Mouse (Mus musculus) lung, postnatal 0 days (tissue): ENCODE results near the gene Sec16a. TPM values are rescaled to one million over a fixed set of nuclear protein-coding genes. Genes with fewer than 3 reads are reported as not detected.

Source experiments
- ATAC-seq: fragments of 200-750 bp; cut with Nextera tagmentation; 2 replicates; pipeline ENCODE4 v1.8.0; 2017; ENCODE audit warnings: moderate library complexity
- DNase-seq: peaks from one replicate; pipeline ENCODE4 v3.0.0-alpha.2; 2016; ENCODE audit warnings: low spot score
- H3K27ac ChIP-seq: fragments of 300-500 bp; sonication (generic); 2 replicates; pipeline ENCODE4 v1.5.1; 2014; ENCODE audit warnings: antibody characterized with exemption, mild to moderate bottlenecking, low read length, mixed read lengths
- H3K27me3 ChIP-seq: fragments of 300-500 bp; sonication (generic); replicated peaks from 2 replicates; pipeline ENCODE4 v1.6.1; 2014; ENCODE audit warnings: low read length, mixed read lengths; ENCODE audit not compliant: insufficient read depth
- H3K36me3 ChIP-seq: fragments of 300-500 bp; sonication (generic); 2 replicates; pipeline ENCODE4 v1.6.1; 2014; ENCODE audit warnings: low read length, mixed read lengths; ENCODE audit not compliant: insufficient read depth
- H3K4me1 ChIP-seq: fragments of 300-500 bp; sonication (generic); 2 replicates; pipeline ENCODE4 v1.6.1; 2014; ENCODE audit warnings: antibody characterized with exemption, low read depth, low read length, mixed read lengths; ENCODE audit not compliant: insufficient read depth
- H3K4me2 ChIP-seq: fragments of 300-500 bp; sonication (generic); replicated peaks from 2 replicates; pipeline ENCODE4 v1.6.1; 2014; ENCODE audit warnings: low read depth, mild to moderate bottlenecking, low read length, moderate library complexity, mixed read lengths
- H3K4me3 ChIP-seq: fragments of 300-500 bp; sonication (generic); 2 replicates; pipeline ENCODE4 v1.5.1; 2014; ENCODE audit warnings: low read depth, low read length
- H3K9ac ChIP-seq: fragments of 300-500 bp; sonication (generic); replicated peaks from 2 replicates; pipeline ENCODE4 v1.6.1; 2014; ENCODE audit warnings: low read depth, mild to moderate bottlenecking
- H3K9me3 ChIP-seq: fragments of 300-500 bp; sonication (generic); 2 replicates; pipeline ENCODE4 v1.6.1; 2016; ENCODE audit warnings: low read length, mixed read lengths
- CTCF ChIP-seq: IDR thresholded peaks from 2 replicates; pipeline ENCODE4 v1.5.1; 2016; ENCODE audit warnings: antibody characterized with exemption, mild to moderate bottlenecking
- EP300 ChIP-seq: IDR thresholded peaks from 2 replicates; pipeline ENCODE4 v1.6.1; 2016; ENCODE audit warnings: antibody characterized with exemption, mild to moderate bottlenecking, control low read depth
- WGBS: fragments of 180-500 bp; shearing (Covaris S2); extraction: QIAGEN DNeasy Blood & Tissue Kit; methylation state at CpG from one replicate; pipeline ENCODE4 v1.1.7; 2014; 5-methylcytosine and 5-hydroxymethylcytosine counted together
- polyA plus RNA-seq: library from polyadenylated mRNA; unstranded; fragments of >200 nt; fragmentation: Nextera tagmentation; extraction: Ambion mirVana; gene quantifications from 2 replicates; pipeline ENCODE4 v1.2.1, GENCODE M21; 2015

Gene Sec16a
- polyA plus RNA-seq, 1 experiment from 2014 or later: 10.2 TPM

GRCm38 (mm10) chr2:26380131-26380771, 64.8 kb downstream of the Sec16a start, which contains the start of gene Snapc4:
Gene Snapc4 (minus strand): TSS chr2:26380653.
- TF ChIP-seq EP300: no peak
- TF ChIP-seq CTCF: no peak
- Histone ChIP-seq H3K4me3 (peak within 1 kb of the TSS; percentile 55), H3K36me3 (peaks cover 18% of the 10 kb centered on the region), H3K27me3 (no peaks in the 10 kb centered on the region), H3K27ac (peak within 1 kb of the TSS; percentile 51), H3K9me3 (no peaks in the 10 kb centered on the region), H3K4me2 (peak within 1 kb of the TSS; percentile 92), H3K4me1 (no peaks in the 10 kb centered on the region), H3K9ac (peak within 1 kb of the TSS; percentile 57)
- ATAC-seq: peak; percentile 98
- WGBS: under 1% methylated on average over 38 of the region's 38 CpGs
- peak; percentile 94 for DNase-seq

- Histone ChIP-seq H3K4me3 (no peak overlapping the region), H3K4me2 (no peak overlapping the region), H3K27ac (no peak overlapping the region), H3K27me3 (no peaks in the 10 kb centered on the region), H3K9me3 (no peaks in the 10 kb centered on the region), H3K36me3 (peaks cover 38% of the 10 kb centered on the region), H3K9ac (no peak overlapping the region), H3K4me1 (no peaks in the 10 kb centered on the region)
- no peak for DNase-seq
- ATAC-seq: no peak
- no peak for TF ChIP-seq CTCF
- 98% methylated on average over 8 of the region's 8 CpGs for WGBS
These were observed 72.6 kb downstream of the Sec16a start for GRCm38 (mm10) chr2:26372396-26372795.

- Histone ChIP-seq H3K36me3 (peaks cover 30% of the 10 kb centered on the region), H3K27me3 (no peaks in the 10 kb centered on the region), H3K27ac (no peak overlapping the region), H3K4me1 (no peaks in the 10 kb centered on the region; the same call in 1 of the 2 replicates), H3K4me3 (no peak overlapping the region), H3K9me3 (no peaks in the 10 kb centered on the region), H3K4me2 (no peak overlapping the region), H3K9ac (no peak overlapping the region)
- ATAC-seq: no peak
- WGBS: 71% methylated on average over 1 of the region's 1 CpGs
- DNase-seq: no peak
- TF ChIP-seq EP300: no peak
- no peak for TF ChIP-seq CTCF
These were observed 76.4 kb downstream of the Sec16a start for GRCm38 (mm10) chr2:26368572-26368971.

- Histone ChIP-seq H3K27me3 (no peaks in the 10 kb centered on the region), H3K27ac (no peak overlapping the region), H3K9ac (no peak overlapping the region), H3K36me3 (peaks cover 24% of the 10 kb centered on the region), H3K9me3 (no peaks in the 10 kb centered on the region), H3K4me3 (no peak overlapping the region), H3K4me2 (no peak overlapping the region), H3K4me1 (no peaks in the 10 kb centered on the region; the same call in 1 of the 2 replicates)
- TF ChIP-seq CTCF: no peak
- no peak for TF ChIP-seq EP300
- no peak for DNase-seq
- WGBS: 88% methylated on average over 6 of the region's 6 CpGs
- no peak for ATAC-seq
These were observed 77.1 kb downstream of the Sec16a start for GRCm38 (mm10) chr2:26367911-26368310.

- no peaks in the 10 kb centered on the region for H3K27me3 ChIP-seq
- H3K4me3 ChIP-seq: no peak overlapping the region
- H3K4me1 ChIP-seq: no peaks in the 10 kb centered on the region; the same call in 1 of the 2 replicates
- no peak for TF ChIP-seq CTCF
- TF ChIP-seq EP300: no peak
- ATAC-seq (peak; percentile 25; the same call in 1 of the 2 replicates), DNase-seq (peak; percentile 60)
- no peak overlapping the region for H3K27ac ChIP-seq
- H3K36me3 ChIP-seq: peaks cover 17% of the 10 kb centered on the region
- H3K9ac ChIP-seq: no peak overlapping the region
- H3K9me3 ChIP-seq: no peaks in the 10 kb centered on the region
- 53% methylated on average over 10 of the region's 10 CpGs for WGBS
- no peak overlapping the region for H3K4me2 ChIP-seq
These were observed 80.1 kb downstream of the Sec16a start for GRCm38 (mm10) chr2:26364738-26365465.

- TF ChIP-seq CTCF: no peak
- TF ChIP-seq EP300: no peak
- Histone ChIP-seq H3K9me3 (no peaks in the 10 kb centered on the region), H3K27ac (no peak overlapping the region), H3K36me3 (peaks cover 14% of the 10 kb centered on the region; the same call in 1 of the 2 replicates), H3K4me1 (no peaks in the 10 kb centered on the region; the same call in 1 of the 2 replicates), H3K4me2 (no peak overlapping the region), H3K4me3 (no peak overlapping the region), H3K27me3 (no peaks in the 10 kb centered on the region), H3K9ac (no peak overlapping the region)
- ATAC-seq: no peak
- no peak for DNase-seq
- WGBS: 49% methylated on average over 5 of the region's 5 CpGs
These were observed 81.5 kb downstream of the Sec16a start for GRCm38 (mm10) chr2:26363481-26363880.
